Mouse (Mus musculus) stomach, embryonic 14.5 days (tissue): Measurements from ENCODE around the gene Fam129c. TPM values are rescaled to one million over a fixed set of nuclear protein-coding genes. Genes with fewer than 3 reads are reported as not detected.

Source experiments
- ATAC-seq: fragments of 200-750 bp; cut with Nextera tagmentation; 2 replicates; pipeline ENCODE4 v1.8.0; 2017; ENCODE audit warnings: low read depth, moderate TSS enrichment; ENCODE audit not compliant: insufficient number of reproducible peaks, insufficient read depth, low FRiP score
- H3K27ac ChIP-seq: fragments of 300-500 bp; sonication (generic); 2 replicates; pipeline ENCODE4 v1.5.1; 2014; ENCODE audit warnings: mild to moderate bottlenecking, low read length, moderate library complexity, mixed read lengths
- H3K27me3 ChIP-seq: fragments of 300-500 bp; sonication (generic); 2 replicates; pipeline ENCODE4 v1.6.1; 2014; ENCODE audit warnings: low read length, control low read depth, mixed read lengths; ENCODE audit not compliant: control insufficient read depth, insufficient read depth
- H3K36me3 ChIP-seq: fragments of 300-500 bp; sonication (generic); 2 replicates; pipeline ENCODE4 v1.6.1; 2014; ENCODE audit warnings: mild to moderate bottlenecking, control low read depth, low read length, moderate library complexity, mixed read lengths; ENCODE audit not compliant: control insufficient read depth, insufficient read depth
- H3K4me1 ChIP-seq: fragments of 300-500 bp; sonication (generic); 2 replicates; pipeline ENCODE4 v1.6.1; 2014; ENCODE audit warnings: low read length, control low read depth, mixed read lengths; ENCODE audit not compliant: control insufficient read depth, insufficient read depth
- H3K4me2 ChIP-seq: fragments of 300-500 bp; sonication (generic); replicated peaks from 2 replicates; pipeline ENCODE4 v1.6.1; 2014; ENCODE audit warnings: low read depth, low read length, control low read depth
- H3K4me3 ChIP-seq: fragments of 300-500 bp; sonication (generic); 2 replicates; pipeline ENCODE4 v1.5.1; 2014; ENCODE audit warnings: low read depth, low read length, control low read depth
- H3K9ac ChIP-seq: fragments of 300-500 bp; sonication (generic); replicated peaks from 2 replicates; pipeline ENCODE4 v1.6.1; 2014; ENCODE audit warnings: low read depth, mild to moderate bottlenecking, control low read depth, low read length, moderate library complexity, mixed read lengths
- H3K9me3 ChIP-seq: fragments of 300-500 bp; sonication (generic); 2 replicates; pipeline ENCODE4 v1.6.1; 2016; ENCODE audit warnings: low read depth, low read length, control low read depth; ENCODE audit not compliant: control insufficient read depth
- WGBS: fragments of 180-500 bp; shearing (Covaris S2); extraction: QIAGEN DNeasy Blood & Tissue Kit; methylation state at CpG from one replicate; pipeline ENCODE4 v1.1.7; 2014; 5-methylcytosine and 5-hydroxymethylcytosine counted together
- polyA plus RNA-seq: library from polyadenylated mRNA; unstranded; fragments of >200 nt; fragmentation: Nextera tagmentation; extraction: Ambion mirVana; gene quantifications from 2 replicates; pipeline ENCODE4 v1.2.1, GENCODE M21; 2014

Gene Fam129c
- polyA plus RNA-seq, 1 experiment from 2014 or later, result 4.5 TPM

- ATAC-seq, result no peak
- Histone ChIP-seq H3K4me2 (no peak overlapping the region), H3K9ac (no peak overlapping the region), H3K27ac (no peak overlapping the region), H3K9me3 (no peaks in the 10 kb centered on the region), H3K4me3 (no peak overlapping the region), H3K36me3 (no peaks in the 10 kb centered on the region; the same call in 1 of the 2 replicates), H3K4me1 (no peaks in the 10 kb centered on the region), H3K27me3 (no peaks in the 10 kb centered on the region)
- 92% methylated on average over 14 of the region's 14 CpGs for WGBS
Observed at GRCm38 (mm10) chr8:71579476-71579875, 18.0 kb upstream of the Fam129c start.

- no peak for ATAC-seq
- no peaks in the 10 kb centered on the region for H3K9me3 ChIP-seq
- H3K4me2 ChIP-seq, result no peak overlapping the region
- H3K9ac ChIP-seq, result no peak overlapping the region
- H3K36me3 ChIP-seq, result no peaks in the 10 kb centered on the region; the same call in 1 of the 2 replicates
- no peak overlapping the region for H3K4me3 ChIP-seq
- WGBS, result 61% methylated on average over 9 of the region's 9 CpGs
- no peaks in the 10 kb centered on the region for H3K4me1 ChIP-seq
- no peaks in the 10 kb centered on the region for H3K27me3 ChIP-seq
- no peak overlapping the region for H3K27ac ChIP-seq
Observed at GRCm38 (mm10) chr8:71580201-71580600, 17.2 kb upstream of the Fam129c start.

DNA sequence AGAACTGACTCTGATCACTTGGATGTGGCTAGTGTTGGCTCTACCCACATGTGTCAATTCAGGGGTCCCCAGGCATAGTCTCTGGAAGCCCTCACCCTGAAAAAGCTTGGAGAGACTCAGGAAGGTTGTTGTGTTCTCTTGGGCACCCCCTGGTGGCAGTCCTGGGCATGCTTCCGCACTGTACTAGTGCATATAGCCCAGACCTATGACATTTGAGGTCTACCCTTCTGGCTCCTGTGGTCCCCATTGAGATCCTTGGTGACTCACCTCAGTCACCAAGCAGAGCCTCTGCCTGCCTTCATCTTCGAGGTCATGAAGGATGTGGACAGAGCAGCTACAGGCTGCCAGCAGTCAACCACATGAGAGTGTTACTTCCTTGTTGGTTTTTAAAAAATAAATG is 10.6 kb upstream of the Fam129c start:
- no peak for ATAC-seq
- Histone ChIP-seq H3K4me1 (peaks cover 6% of the 10 kb centered on the region; the same call in 1 of the 2 replicates), H3K27me3 (no peaks in the 10 kb centered on the region), H3K9me3 (no peaks in the 10 kb centered on the region), H3K9ac (no peak overlapping the region), H3K4me3 (no peak overlapping the region), H3K27ac (no peak overlapping the region), H3K4me2 (no peak overlapping the region), H3K36me3 (peaks cover 5% of the 10 kb centered on the region)
- 64% methylated on average over 2 of the region's 2 CpGs for WGBS

GRCm38 (mm10) chr8:71588762-71589161 is 8.7 kb upstream of the Fam129c start:
- peaks cover 16% of the 10 kb centered on the region; the same call in 1 of the 2 replicates for H3K4me1 ChIP-seq
- no peak overlapping the region for H3K9ac ChIP-seq
- H3K27ac ChIP-seq, result no peak overlapping the region
- no peak for ATAC-seq
- H3K4me2 ChIP-seq, result no peak overlapping the region
- H3K4me3 ChIP-seq, result no peak overlapping the region
- H3K27me3 ChIP-seq, result no peaks in the 10 kb centered on the region
- no peaks in the 10 kb centered on the region for H3K9me3 ChIP-seq
- WGBS, result 69% methylated on average over 3 of the region's 3 CpGs
- H3K36me3 ChIP-seq, result peaks cover 5% of the 10 kb centered on the region

DNA sequence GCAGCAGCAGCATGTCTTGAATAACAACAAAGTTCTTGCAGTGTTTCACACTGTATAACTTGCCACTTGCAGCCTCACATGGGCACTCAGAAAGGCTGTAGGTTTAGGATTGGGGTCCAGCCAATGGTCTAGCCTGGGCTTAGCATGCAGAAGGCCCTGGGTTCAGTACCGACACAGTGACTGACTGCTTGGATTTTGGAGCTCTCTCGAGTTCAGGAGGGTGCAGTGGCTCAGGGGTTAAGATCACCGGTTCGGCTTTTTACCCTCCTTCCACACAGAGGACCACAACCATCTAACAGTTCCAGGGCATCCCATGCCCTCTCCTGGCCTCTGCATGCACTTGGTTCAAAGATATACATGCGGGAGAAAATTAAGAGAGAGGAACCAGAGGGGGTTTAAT is 6.4 kb upstream of the Fam129c start:
- WGBS, result 14% methylated on average over 5 of the region's 5 CpGs
- H3K9ac ChIP-seq, result peak overlapping the region; percentile 89; the same call in 1 of the 2 replicates
- H3K9me3 ChIP-seq, result no peaks in the 10 kb centered on the region
- H3K4me2 ChIP-seq, result peak overlapping the region; percentile 80
- H3K4me3 ChIP-seq, result peak overlapping the region; percentile 90
- no peak for ATAC-seq
- H3K27ac ChIP-seq, result no peak overlapping the region; the same call in 1 of the 2 replicates
- H3K36me3 ChIP-seq, result peaks cover 6% of the 10 kb centered on the region
- H3K27me3 ChIP-seq, result no peaks in the 10 kb centered on the region
- H3K4me1 ChIP-seq, result peaks cover 18% of the 10 kb centered on the region; the same call in 1 of the 2 replicates

- Histone ChIP-seq H3K4me1 (peaks cover 18% of the 10 kb centered on the region; the same call in 1 of the 2 replicates), H3K4me3 (peak within 1 kb of the TSS; percentile 90), H3K9ac (peak within 1 kb of the TSS; percentile 89), H3K27ac (peak within 1 kb of the TSS; percentile 97), H3K27me3 (no peaks in the 10 kb centered on the region), H3K36me3 (peaks cover 6% of the 10 kb centered on the region), H3K4me2 (peak within 1 kb of the TSS; percentile 80), H3K9me3 (no peaks in the 10 kb centered on the region)
- WGBS, result under 1% methylated on average over 68 of the region's 71 CpGs
- peak; percentile 84 for ATAC-seq
Observed at GRCm38 (mm10) chr8:71591471-71592373, 5.7 kb upstream of the Fam129c start, which contains the start of gene Pgls. Gene Pgls (plus strand): TSS chr8:71592176.

- peaks cover 6% of the 10 kb centered on the region for H3K36me3 ChIP-seq
- peak; percentile 68 for ATAC-seq
- peak overlapping the region; percentile 90 for H3K4me3 ChIP-seq
- H3K27me3 ChIP-seq, result no peaks in the 10 kb centered on the region
- H3K4me1 ChIP-seq, result peaks cover 18% of the 10 kb centered on the region; the same call in 1 of the 2 replicates
- peak overlapping the region; percentile 89 for H3K9ac ChIP-seq
- no peaks in the 10 kb centered on the region for H3K9me3 ChIP-seq
- H3K27ac ChIP-seq, result peak overlapping the region; percentile 97
- peak overlapping the region; percentile 80 for H3K4me2 ChIP-seq
- WGBS, result 4% methylated on average over 60 of the region's 60 CpGs
Observed at GRCm38 (mm10) chr8:71592374-71593170, 4.9 kb upstream of the Fam129c start.
